Mouse (Mus musculus) forelimb bud, embryonic 11.5 days (tissue): ENCODE measurements around the gene Hist1h2bc.
"Not testable (repeated sequence)": the region's sequence is repeated elsewhere in the genome, so short reads cannot be mapped to it uniquely, and the experiment has no call there.

Experiments
- DNase-seq: peaks from one replicate; pipeline ENCODE4 v3.0.0-alpha.2; 2012; ENCODE audit warnings: low read depth, low spot score

The Hist1h2bc gene

GRCm38 (mm10) chr13:23698996-23699395, 15.0 kb downstream of the Hist1h2bc start:
- DNase-seq: no peak

- no peak for DNase-seq
These were observed 15.8 kb downstream of the Hist1h2bc start for GRCm38 (mm10) chr13:23699767-23700166.

GRCm38 (mm10) chr13:23700786-23701520, 17.0 kb downstream of the Hist1h2bc start:
- peak; percentile 89 for DNase-seq

GRCm38 (mm10) chr13:23702220-23702619, 18.2 kb downstream of the Hist1h2bc start:
- DNase-seq: no peak

GRCm38 (mm10) chr13:23702801-23703200, 18.8 kb downstream of the Hist1h2bc start:
- not testable (repeated sequence) for DNase-seq

GRCm38 (mm10) chr13:23705751-23706356, 21.9 kb downstream of the Hist1h2bc start:
- no peak for DNase-seq

- no peak for DNase-seq
These were observed 22.8 kb downstream of the Hist1h2bc start for GRCm38 (mm10) chr13:23706771-23707170.

- DNase-seq: no peak
These were observed 24.0 kb downstream of the Hist1h2bc start for GRCm38 (mm10) chr13:23708041-23708440.

GRCm38 (mm10) chr13:23708654-23709053, 24.7 kb downstream of the Hist1h2bc start:
- no peak for DNase-seq

- DNase-seq: no peak
These were observed 25.8 kb downstream of the Hist1h2bc start for GRCm38 (mm10) chr13:23709714-23710373.

- peak; percentile 37 for DNase-seq
These were observed 26.5 kb downstream of the Hist1h2bc start, which contains the start of gene Hfe for GRCm38 (mm10) chr13:23710374-23711089. Hfe (minus strand) TSS chr13:23710854.

GRCm38 (mm10) chr13:23716261-23717042, 32.5 kb downstream of the Hist1h2bc start:
- no peak for DNase-seq

GRCm38 (mm10) chr13:23717176-23717575, 33.2 kb downstream of the Hist1h2bc start:
- DNase-seq: no peak

- not testable (repeated sequence) for DNase-seq
These were observed 33.7 kb downstream of the Hist1h2bc start for GRCm38 (mm10) chr13:23717593-23718245.

- DNase-seq: no peak
These were observed 40.2 kb downstream of the Hist1h2bc start for GRCm38 (mm10) chr13:23724239-23724638.

- no peak for DNase-seq
These were observed 41.2 kb downstream of the Hist1h2bc start for GRCm38 (mm10) chr13:23725213-23725612.

GRCm38 (mm10) chr13:23728472-23729191, 44.6 kb downstream of the Hist1h2bc start:
- DNase-seq: no peak

GRCm38 (mm10) chr13:23729192-23729525, 45.2 kb downstream of the Hist1h2bc start:
- no peak for DNase-seq

GRCm38 (mm10) chr13:23729706-23730105, 45.7 kb downstream of the Hist1h2bc start:
- DNase-seq: no peak

GRCm38 (mm10) chr13:23730479-23730878, 46.5 kb downstream of the Hist1h2bc start:
- no peak for DNase-seq
